In the genomic region with DNA sequence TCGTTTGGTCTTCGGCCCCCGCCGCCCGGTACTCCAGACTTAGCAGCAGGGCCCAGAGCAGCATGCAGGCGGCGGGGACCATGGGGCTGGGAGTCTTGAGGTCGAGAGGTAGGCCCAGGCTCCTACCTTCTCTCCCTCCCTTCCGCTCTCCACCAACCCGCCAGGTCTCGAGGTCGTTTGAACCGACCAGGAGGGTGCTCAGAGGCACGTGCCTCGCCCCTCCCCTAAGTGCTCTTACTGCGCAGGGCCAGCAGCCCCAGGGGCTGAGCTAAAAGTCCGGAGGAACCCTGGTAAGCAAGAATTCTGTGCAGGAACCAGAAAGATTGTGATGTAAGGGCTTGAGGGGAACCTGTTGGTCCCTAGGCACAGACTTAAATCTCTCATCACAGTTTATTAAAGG, we compare ENCODE assay signal across 12 mouse cellular contexts. TPM values are rescaled to one million over a fixed set of nuclear protein-coding genes. Genes with fewer than 3 reads are reported as not detected.
DNase-seq lines count a peak whose midpoint lies in the region; ATAC-seq lines count a peak whose summit lies in the region.
"Had no signal": no experiment of that assay in that cellular context is flagged by ENCODE, and none has a peak within 500 bp of the region (broad histone marks: within the 10 kb centered on the region; RNA-seq: fewer than 3 reads in every experiment).

No protein-coding gene starts in this region.

- H3K27me3 ChIP-seq in hindbrain, embryonic 10.5 days (ENCODE audit: insufficient read depth, poor library complexity, severe bottlenecking), result no peaks in the 10 kb centered on the region
- H3K27me3 ChIP-seq in hindbrain, embryonic 11.5 days (ENCODE audit: control insufficient read depth, insufficient read depth, low read length), result no peaks in the 10 kb centered on the region
- no peaks in the 10 kb centered on the region for H3K27me3 ChIP-seq in neural tube, embryonic 15.5 days (replicated peaks)
- H3K27me3 ChIP-seq in intestine, embryonic 16.5 days (replicated peaks; ENCODE audit: control insufficient read depth, insufficient read depth, low read length), result no peaks in the 10 kb centered on the region
- no peaks in the 10 kb centered on the region for H3K27me3 ChIP-seq in stomach, embryonic 15.5 days (replicated peaks)
- H3K27me3 ChIP-seq: neural tube, embryonic 12.5 days had no signal

- no peak for ATAC-seq in hindbrain, embryonic 11.5 days (ENCODE audit: low FRiP score)
- ATAC-seq in neural tube, embryonic 15.5 days (ENCODE audit: low FRiP score), result no peak
- ATAC-seq in intestine, embryonic 16.5 days, result 0 out of 2 replicates have a peak, but pooled peaks have one; percentile 32
- no peak for ATAC-seq in stomach, embryonic 15.5 days (ENCODE audit: insufficient read depth, low FRiP score, low read depth)
- ATAC-seq in erythroid progenitor cell, adult 5-6 weeks (replicated peaks; ENCODE audit: low FRiP score, poor library complexity, severe bottlenecking), result no peak

- H3K9me3 ChIP-seq in hindbrain, embryonic 10.5 days, result no peaks in the 10 kb centered on the region
- no peaks in the 10 kb centered on the region for H3K9me3 ChIP-seq in hindbrain, embryonic 11.5 days (ENCODE audit: control insufficient read depth, low read length)
- H3K9me3 ChIP-seq in neural tube, embryonic 15.5 days (replicated peaks), result no peaks in the 10 kb centered on the region
- no peaks in the 10 kb centered on the region for H3K9me3 ChIP-seq in intestine, embryonic 16.5 days (ENCODE audit: control insufficient read depth, low read length)
- H3K9me3 ChIP-seq in stomach, embryonic 15.5 days, result no peaks in the 10 kb centered on the region
- H3K9me3 ChIP-seq: neural tube, embryonic 12.5 days had no signal

- peaks cover 37% of the 10 kb centered on the region for H3K36me3 ChIP-seq in hindbrain, embryonic 10.5 days
- H3K36me3 ChIP-seq in hindbrain, embryonic 11.5 days (ENCODE audit: control insufficient read depth, insufficient read depth, low read length), result 0 out of 2 replicates have a peak, but pooled peaks cover 11% of the 10 kb centered on the region
- peaks cover 47% of the 10 kb centered on the region for H3K36me3 ChIP-seq in neural tube, embryonic 15.5 days
- H3K36me3 ChIP-seq in intestine, embryonic 16.5 days (ENCODE audit: control insufficient read depth, insufficient read depth, low read length), result peaks cover 5% of the 10 kb centered on the region; the same call in 1 of the 2 replicates
- peaks cover 14% of the 10 kb centered on the region for H3K36me3 ChIP-seq in stomach, embryonic 15.5 days

- peak overlapping the region; percentile 57; the same call in 1 of the 2 replicates for H3K27ac ChIP-seq in hindbrain, embryonic 10.5 days
- H3K27ac ChIP-seq in hindbrain, embryonic 11.5 days (ENCODE audit: low read depth, low read length), result no peak overlapping the region
- no peak overlapping the region for H3K27ac ChIP-seq in neural tube, embryonic 15.5 days (replicated peaks)
- no peak overlapping the region for H3K27ac ChIP-seq in intestine, embryonic 16.5 days (ENCODE audit: low read length)
- H3K27ac ChIP-seq in stomach, embryonic 15.5 days, result no peak overlapping the region
- H3K27ac ChIP-seq: neural tube, embryonic 12.5 days had no signal

- no peak overlapping the region for H3K4me2 ChIP-seq in hindbrain, embryonic 11.5 days (replicated peaks; ENCODE audit: low read depth, low read length)
- peak overlapping the region; percentile 16 for H3K4me2 ChIP-seq in neural tube, embryonic 15.5 days
- peak overlapping the region; percentile 19; the same call in 1 of the 2 replicates for H3K4me2 ChIP-seq in intestine, embryonic 16.5 days (ENCODE audit: low read depth, low read length)
- peak overlapping the region; percentile 32; the same call in 1 of the 2 replicates for H3K4me2 ChIP-seq in stomach, embryonic 15.5 days
- H3K4me2 ChIP-seq: neural tube, embryonic 12.5 days had no signal

- peak overlapping the region; percentile 16 for H3K4me3 ChIP-seq in hindbrain, embryonic 10.5 days
- no peak overlapping the region for H3K4me3 ChIP-seq in hindbrain, embryonic 11.5 days (ENCODE audit: low read depth, low read length)
- H3K4me3 ChIP-seq in neural tube, embryonic 15.5 days (replicated peaks), result no peak overlapping the region
- no peak overlapping the region for H3K4me3 ChIP-seq in intestine, embryonic 16.5 days (ENCODE audit: low read length)
- no peak overlapping the region for H3K4me3 ChIP-seq in stomach, embryonic 15.5 days (replicated peaks)
- H3K4me3 ChIP-seq: neural tube, embryonic 12.5 days had no signal

- DNase-seq in hindbrain, embryonic 10.5 days (ENCODE audit: low spot score), result no peak
- no peak for DNase-seq in hindbrain, embryonic 11.5 days (ENCODE audit: low spot score)
- no peak for DNase-seq in neural tube, embryonic 10.5 days (ENCODE audit: extremely low spot score, low spot score)
- DNase-seq in cerebellum, postnatal 25 days, result no peak
- DNase-seq: adrenal gland, postnatal 36 days; cerebellum, adult 9-11 months had no signal

- no peak overlapping the region for H3K9ac ChIP-seq in hindbrain, embryonic 11.5 days (ENCODE audit: low read depth, low read length)
- H3K9ac ChIP-seq in neural tube, embryonic 15.5 days (replicated peaks), result no peak overlapping the region
- H3K9ac ChIP-seq in intestine, embryonic 16.5 days (ENCODE audit: low read depth, low read length), result peak overlapping the region; percentile 24; the same call in 1 of the 2 replicates
- no peak overlapping the region for H3K9ac ChIP-seq in stomach, embryonic 15.5 days
- H3K9ac ChIP-seq: neural tube, embryonic 12.5 days had no signal

- WGBS in hindbrain, embryonic 10.5 days, result 33% methylated on average over 17 of the region's 17 CpGs
- WGBS in hindbrain, embryonic 11.5 days, result 27% methylated on average over 16 of the region's 17 CpGs
- WGBS in neural tube, embryonic 15.5 days, result 34% methylated on average over 17 of the region's 17 CpGs
- WGBS in intestine, embryonic 16.5 days, result 39% methylated on average over 16 of the region's 17 CpGs
- 32% methylated on average over 17 of the region's 17 CpGs for WGBS in stomach, embryonic 15.5 days

- H3K4me1 ChIP-seq in hindbrain, embryonic 10.5 days (replicated peaks), result peaks cover 14% of the 10 kb centered on the region
- no peaks in the 10 kb centered on the region for H3K4me1 ChIP-seq in hindbrain, embryonic 11.5 days (replicated peaks; ENCODE audit: control insufficient read depth, insufficient read depth, low read length)
- H3K4me1 ChIP-seq in neural tube, embryonic 15.5 days, result no peaks in the 10 kb centered on the region
- H3K4me1 ChIP-seq in intestine, embryonic 16.5 days (ENCODE audit: control insufficient read depth, insufficient read depth, low read length), result no peaks in the 10 kb centered on the region
- H3K4me1 ChIP-seq in stomach, embryonic 15.5 days, result no peaks in the 10 kb centered on the region
- H3K4me1 ChIP-seq: neural tube, embryonic 12.5 days had no signal

RNA-seq across cellular contexts. Expression of a gene that starts 0.5 kb away (rescaled TPM):
- polyA plus RNA-seq in hindbrain, embryonic 10.5 days (2016; fragmentation: Nextera tagmentation; extraction: Ambion mirVana), result 0.17 and 0.22 TPM in 2 replicates
- polyA plus RNA-seq in hindbrain, embryonic 11.5 days (2014; fragmentation: Nextera tagmentation; extraction: Ambion mirVana), result 0.21 TPM in 1 of 2 replicates, not detected in the other
- polyA plus RNA-seq in neural tube, embryonic 15.5 days (2015; fragmentation: Nextera tagmentation; extraction: Ambion mirVana), result 0.13 and 0.18 TPM in 2 replicates
- 0.17 and 0.29 TPM in 2 replicates for polyA plus RNA-seq in intestine, embryonic 16.5 days (2015; fragmentation: Nextera tagmentation; extraction: Ambion mirVana)
- 0.35 TPM in 2 replicates for polyA plus RNA-seq in stomach, embryonic 15.5 days (2015; fragmentation: Nextera tagmentation; extraction: Ambion mirVana)
- total RNA-seq in erythroid progenitor cell, adult 5-6 weeks (2015; ENCODE audit: low replicate concordance), result not detected in 2 replicates
- not detected in 2 replicates for total RNA-seq in erythroid progenitor cell, adult 5-6 weeks (2017; ENCODE audit: low replicate concordance)
- polyA plus RNA-seq: liver, adult 2 months had no signal

RNA-seq across cellular contexts. Expression of a gene that starts 8.9 kb away (rescaled TPM):
- 45.8 and 95.9 TPM in 2 replicates for polyA plus RNA-seq in hindbrain, embryonic 10.5 days (2016; fragmentation: Nextera tagmentation; extraction: Ambion mirVana)
- 171 and 203 TPM in 2 replicates for polyA plus RNA-seq in hindbrain, embryonic 11.5 days (2014; fragmentation: Nextera tagmentation; extraction: Ambion mirVana)
- polyA plus RNA-seq in neural tube, embryonic 15.5 days (2015; fragmentation: Nextera tagmentation; extraction: Ambion mirVana), result 250 and 346 TPM in 2 replicates
- 15.0 and 15.5 TPM in 2 replicates for polyA plus RNA-seq in intestine, embryonic 16.5 days (2015; fragmentation: Nextera tagmentation; extraction: Ambion mirVana)
- polyA plus RNA-seq in stomach, embryonic 15.5 days (2015; fragmentation: Nextera tagmentation; extraction: Ambion mirVana), result 18.5 and 18.6 TPM in 2 replicates
- 1.8 TPM in 1 of 2 replicates, not detected in the other for total RNA-seq in erythroid progenitor cell, adult 5-6 weeks (2015; ENCODE audit: low replicate concordance)
- total RNA-seq in erythroid progenitor cell, adult 5-6 weeks (2017; ENCODE audit: low replicate concordance), result 0.64 and 1.2 TPM in 2 replicates

RNA-seq across cellular contexts. Expression of a gene that starts 10.1 kb away (rescaled TPM):
- 0.60 and 0.63 TPM in 2 replicates for polyA plus RNA-seq in hindbrain, embryonic 10.5 days (2016; fragmentation: Nextera tagmentation; extraction: Ambion mirVana)
- polyA plus RNA-seq in hindbrain, embryonic 11.5 days (2014; fragmentation: Nextera tagmentation; extraction: Ambion mirVana), result 0.61 and 0.73 TPM in 2 replicates
- polyA plus RNA-seq in neural tube, embryonic 15.5 days (2015; fragmentation: Nextera tagmentation; extraction: Ambion mirVana), result 0.29 TPM in 1 of 2 replicates, not detected in the other
- polyA plus RNA-seq in intestine, embryonic 16.5 days (2015; fragmentation: Nextera tagmentation; extraction: Ambion mirVana), result 0.51 and 0.72 TPM in 2 replicates
- polyA plus RNA-seq in stomach, embryonic 15.5 days (2015; fragmentation: Nextera tagmentation; extraction: Ambion mirVana), result 3.5 and 5.8 TPM in 2 replicates
- total RNA-seq in erythroid progenitor cell, adult 5-6 weeks (2015; ENCODE audit: low replicate concordance), result not detected in 2 replicates
- total RNA-seq in erythroid progenitor cell, adult 5-6 weeks (2017; ENCODE audit: low replicate concordance), result not detected in 2 replicates
- total RNA-seq: liver, adult 2 months had no signal

RNA-seq across cellular contexts. Expression of a gene that starts 12.4 kb away (rescaled TPM):
- polyA plus RNA-seq in hindbrain, embryonic 10.5 days (2016; fragmentation: Nextera tagmentation; extraction: Ambion mirVana), result 99.6 and 111 TPM in 2 replicates
- 110 and 117 TPM in 2 replicates for polyA plus RNA-seq in hindbrain, embryonic 11.5 days (2014; fragmentation: Nextera tagmentation; extraction: Ambion mirVana)
- 46.2 and 55.5 TPM in 2 replicates for polyA plus RNA-seq in neural tube, embryonic 15.5 days (2015; fragmentation: Nextera tagmentation; extraction: Ambion mirVana)
- polyA plus RNA-seq in intestine, embryonic 16.5 days (2015; fragmentation: Nextera tagmentation; extraction: Ambion mirVana), result 67.8 and 73.8 TPM in 2 replicates
- polyA plus RNA-seq in stomach, embryonic 15.5 days (2015; fragmentation: Nextera tagmentation; extraction: Ambion mirVana), result 83.5 and 96.5 TPM in 2 replicates
- 30.3 and 31.9 TPM in 2 replicates for total RNA-seq in erythroid progenitor cell, adult 5-6 weeks (2015; ENCODE audit: low replicate concordance)
- 22.7 and 23.4 TPM in 2 replicates for total RNA-seq in erythroid progenitor cell, adult 5-6 weeks (2017; ENCODE audit: low replicate concordance)

RNA-seq across cellular contexts. Expression of a gene that starts 23.2 kb away (rescaled TPM):
- polyA plus RNA-seq in hindbrain, embryonic 10.5 days (2016; fragmentation: Nextera tagmentation; extraction: Ambion mirVana), result 7.9 and 12.2 TPM in 2 replicates
- 6.1 and 9.7 TPM in 2 replicates for polyA plus RNA-seq in hindbrain, embryonic 11.5 days (2014; fragmentation: Nextera tagmentation; extraction: Ambion mirVana)
- polyA plus RNA-seq in neural tube, embryonic 15.5 days (2015; fragmentation: Nextera tagmentation; extraction: Ambion mirVana), result 2.8 and 3.9 TPM in 2 replicates
- polyA plus RNA-seq in intestine, embryonic 16.5 days (2015; fragmentation: Nextera tagmentation; extraction: Ambion mirVana), result 5.7 and 6.0 TPM in 2 replicates
- polyA plus RNA-seq in stomach, embryonic 15.5 days (2015; fragmentation: Nextera tagmentation; extraction: Ambion mirVana), result 10.7 and 11.4 TPM in 2 replicates
- total RNA-seq in erythroid progenitor cell, adult 5-6 weeks (2015; ENCODE audit: low replicate concordance), result 98.9 and 104 TPM in 2 replicates
- 157 and 160 TPM in 2 replicates for total RNA-seq in erythroid progenitor cell, adult 5-6 weeks (2017; ENCODE audit: low replicate concordance)
